Mouse (Mus musculus) limb, embryonic 11.5 days (tissue): ENCODE measurements around the gene Mrpl37. TPM values are rescaled to one million over a fixed set of nuclear protein-coding genes. Genes with fewer than 3 reads are reported as not detected.
"Not testable (repeated sequence)": the region's sequence is repeated elsewhere in the genome, so short reads cannot be mapped to it uniquely, and the experiment has no call there.

ENCODE experiments used
- ATAC-seq: fragments of 200-750 bp; cut with Nextera tagmentation; 2 replicates; pipeline ENCODE4 v1.8.0; 2017; ENCODE audit warnings: low read depth; ENCODE audit not compliant: insufficient number of reproducible peaks, low FRiP score, low TSS enrichment
- DNase-seq: peaks from one replicate; pipeline ENCODE4 v3.0.0-alpha.2; 2015; ENCODE audit warnings: low spot score
- H3K27ac ChIP-seq: fragments of 300-500 bp; sonication (generic); replicated peaks from 2 replicates; pipeline ENCODE4 v1.5.1; 2014; ENCODE audit warnings: low read depth, mild to moderate bottlenecking, low read length
- H3K27me3 ChIP-seq: fragments of 300-500 bp; sonication (generic); 2 replicates; pipeline ENCODE4 v1.6.1; 2014; ENCODE audit warnings: mild to moderate bottlenecking, low read length, mixed read lengths; ENCODE audit not compliant: control insufficient read depth, insufficient read depth
- H3K36me3 ChIP-seq: fragments of 300-500 bp; sonication (generic); 2 replicates; pipeline ENCODE4 v1.6.1; 2014; ENCODE audit warnings: mild to moderate bottlenecking, low read length, moderate library complexity, mixed read lengths; ENCODE audit not compliant: control insufficient read depth, insufficient read depth
- H3K4me1 ChIP-seq: fragments of 300-500 bp; sonication (generic); 2 replicates; pipeline ENCODE4 v1.6.1; 2014; ENCODE audit warnings: low read length, mixed read lengths; ENCODE audit not compliant: control insufficient read depth, insufficient read depth
- H3K4me2 ChIP-seq: fragments of 300-500 bp; sonication (generic); 2 replicates; pipeline ENCODE4 v1.6.1; 2014; ENCODE audit warnings: low read depth, mild to moderate bottlenecking, moderate library complexity; ENCODE audit not compliant: severe bottlenecking
- H3K4me3 ChIP-seq: fragments of 300-500 bp; sonication (generic); 2 replicates; pipeline ENCODE4 v1.5.1; 2014; ENCODE audit warnings: low read depth, low read length
- H3K9ac ChIP-seq: fragments of 300-500 bp; sonication (generic); 2 replicates; pipeline ENCODE4 v1.6.1; 2014; ENCODE audit warnings: mild to moderate bottlenecking, low read length
- H3K9me3 ChIP-seq: fragments of 300-500 bp; sonication (generic); 2 replicates; pipeline ENCODE4 v1.6.1; 2016; ENCODE audit warnings: low read length; ENCODE audit not compliant: control insufficient read depth
- WGBS: fragments of 180-500 bp; shearing (Covaris S2); extraction: QIAGEN DNeasy Blood & Tissue Kit; methylation state at CpG from one replicate; pipeline ENCODE4 v1.1.7; 2014; 5-methylcytosine and 5-hydroxymethylcytosine counted together
- polyA plus RNA-seq: library from polyadenylated mRNA; unstranded; fragments of >200 nt; fragmentation: Nextera tagmentation; extraction: Ambion mirVana; gene quantifications from 2 replicates; pipeline ENCODE4 v1.2.1, GENCODE M21; 2014

The Mrpl37 gene
- polyA plus RNA-seq: 131 and 133 TPM in 2 replicates

DNA sequence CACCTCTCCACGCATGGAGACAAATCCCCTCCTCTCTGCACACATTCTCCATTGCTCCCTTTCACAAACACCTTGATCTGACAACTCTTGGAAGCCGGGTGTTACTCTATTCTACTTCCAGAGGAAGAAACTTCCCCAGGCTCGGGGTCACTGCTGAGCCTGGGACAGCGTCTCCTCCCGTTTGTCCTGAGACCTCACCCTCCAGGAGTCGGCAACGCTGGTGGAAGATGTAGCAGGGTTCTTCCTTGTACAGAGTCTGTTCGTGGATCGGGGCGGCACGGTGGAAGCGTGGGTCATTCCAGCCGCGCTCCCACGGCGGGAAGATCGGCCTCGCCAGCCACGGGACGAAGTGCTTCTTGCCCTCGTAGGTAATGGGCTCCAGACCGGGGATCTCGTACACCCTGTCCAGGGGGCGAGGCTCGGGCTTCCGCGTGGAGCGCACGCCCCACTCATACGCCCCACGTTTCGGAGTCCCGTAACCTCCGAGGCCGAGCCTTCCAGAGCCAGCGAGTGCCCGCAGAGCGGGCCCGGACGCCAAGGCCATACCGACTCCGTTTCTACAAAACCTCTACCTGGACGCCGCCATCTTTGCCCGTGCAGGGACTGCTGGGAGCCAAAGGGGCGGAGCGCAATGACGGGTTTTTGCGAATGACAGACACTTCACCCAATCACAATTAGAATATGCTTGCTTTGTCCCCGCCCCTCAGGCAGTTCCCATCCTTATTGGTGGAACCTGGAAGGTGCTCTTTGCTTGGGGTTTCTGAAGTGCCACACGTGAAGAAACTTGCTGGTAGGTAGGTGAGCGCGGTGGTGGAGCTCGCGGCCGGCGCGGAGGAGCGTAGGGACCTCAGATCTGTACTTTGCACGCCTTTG, at the start of gene Mrpl37, which contains the start of gene Cyb5rl:
Gene Mrpl37 (minus strand): TSS at position 617 of the 873 bp plus-strand sequence.
Gene Cyb5rl (plus strand): TSS at position 737 of the 873 bp plus-strand sequence.
- Histone ChIP-seq H3K9me3 (no peaks in the 10 kb centered on the region), H3K27me3 (no peaks in the 10 kb centered on the region), H3K27ac (no peak within 1 kb of the TSS), H3K4me1 (no peaks in the 10 kb centered on the region; the same call in 1 of the 2 replicates), H3K4me3 (peak within 1 kb of the TSS; percentile 79), H3K4me2 (peak within 1 kb of the TSS; percentile 96), H3K36me3 (peaks cover 15% of the 10 kb centered on the region), H3K9ac (peak within 1 kb of the TSS; percentile 77)
- under 1% methylated on average over 60 of the region's 60 CpGs for WGBS
- DNase-seq: peak; percentile 96
- peak; percentile 99 for ATAC-seq

DNA sequence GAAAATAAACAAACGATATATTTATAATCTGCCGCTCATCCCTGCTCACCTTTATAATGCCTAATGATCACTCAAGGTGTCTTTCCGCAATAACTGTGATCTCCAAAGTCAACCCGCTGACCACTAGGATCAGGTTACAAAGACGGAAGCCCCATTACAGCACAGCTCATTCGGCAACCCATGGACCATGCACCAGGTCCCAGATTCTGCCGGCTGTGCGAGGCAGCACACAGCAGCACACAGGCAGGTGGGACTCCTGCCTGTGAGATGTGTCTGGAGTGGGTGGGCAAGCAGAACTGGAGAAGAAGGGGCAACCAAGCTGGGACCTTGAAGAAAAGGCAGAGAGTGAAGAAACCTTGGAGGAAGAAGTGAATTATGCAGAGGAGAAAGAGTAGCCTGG, 47.6 kb upstream of the Mrpl37 start:
- H3K9me3 ChIP-seq: no peaks in the 10 kb centered on the region
- no peak overlapping the region for H3K4me3 ChIP-seq
- DNase-seq: no peak
- 16% methylated on average over 8 of the region's 8 CpGs for WGBS
- H3K4me2 ChIP-seq: no peak overlapping the region
- peaks cover 9% of the 10 kb centered on the region for H3K4me1 ChIP-seq
- no peak overlapping the region for H3K9ac ChIP-seq
- H3K27me3 ChIP-seq: no peaks in the 10 kb centered on the region
- ATAC-seq: no peak
- no peak overlapping the region for H3K27ac ChIP-seq
- no peaks in the 10 kb centered on the region for H3K36me3 ChIP-seq

DNA sequence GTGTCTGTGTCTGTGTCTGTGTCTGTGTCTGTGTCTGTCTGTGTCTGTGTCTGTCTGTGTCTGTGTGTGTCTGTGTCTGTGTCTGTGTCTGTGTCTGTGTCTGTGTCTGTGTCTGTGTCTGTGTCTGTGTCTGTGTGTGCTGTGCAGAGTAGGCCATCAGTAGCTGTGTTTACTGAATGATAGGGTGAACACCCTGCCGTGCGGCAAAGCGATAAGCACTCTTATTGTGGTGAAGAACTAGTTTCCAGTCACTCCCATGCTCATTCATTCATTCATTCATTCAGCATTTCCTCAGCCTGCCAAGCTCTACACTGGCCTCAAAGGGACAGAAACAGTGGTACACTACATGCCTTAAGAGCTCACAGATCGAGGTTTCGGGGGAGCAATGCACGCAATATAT, 42.5 kb upstream of the Mrpl37 start:
- 95% methylated on average over 6 of the region's 6 CpGs for WGBS
- not testable (repeated sequence) for H3K27ac ChIP-seq, ATAC-seq, H3K27me3 ChIP-seq, H3K9ac ChIP-seq, H3K4me3 ChIP-seq, H3K4me2 ChIP-seq, DNase-seq, H3K9me3 ChIP-seq, H3K36me3 ChIP-seq
- H3K4me1 ChIP-seq: peaks cover 14% of the 10 kb centered on the region

DNA sequence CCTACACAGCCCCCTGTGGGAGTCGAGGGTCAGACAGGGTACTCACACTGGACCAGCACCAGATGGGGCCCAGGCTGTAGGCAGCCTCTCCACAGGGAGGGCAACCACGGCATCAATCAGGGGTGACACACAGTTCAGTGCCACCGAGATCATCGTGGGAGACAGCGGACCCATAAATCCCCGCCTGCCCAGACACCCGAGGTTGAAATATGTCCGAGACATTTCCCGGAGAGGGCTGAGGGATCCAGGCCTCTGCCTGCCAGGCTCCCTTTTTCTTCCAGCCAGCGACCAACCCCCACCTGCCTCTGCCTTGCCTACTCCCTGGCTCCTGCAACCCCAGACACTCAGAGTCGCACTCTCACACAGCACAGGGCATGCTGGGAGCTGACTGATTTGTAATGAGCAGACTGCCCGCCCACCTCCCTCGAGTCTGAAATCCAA, 41.6 kb upstream of the Mrpl37 start:
- peaks cover 11% of the 10 kb centered on the region for H3K4me1 ChIP-seq
- H3K9ac ChIP-seq: no peak overlapping the region; the same call in 1 of the 2 replicates
- DNase-seq (peak; percentile 60), ATAC-seq (0 out of 2 replicates have a peak, but pooled peaks have one; percentile 18)
- no peaks in the 10 kb centered on the region for H3K27me3 ChIP-seq
- H3K4me3 ChIP-seq: no peak overlapping the region
- no peaks in the 10 kb centered on the region for H3K9me3 ChIP-seq
- peak overlapping the region; percentile 62 for H3K27ac ChIP-seq
- H3K36me3 ChIP-seq: no peaks in the 10 kb centered on the region
- 25% methylated on average over 13 of the region's 13 CpGs for WGBS
- peak overlapping the region; percentile 20 for H3K4me2 ChIP-seq

DNA sequence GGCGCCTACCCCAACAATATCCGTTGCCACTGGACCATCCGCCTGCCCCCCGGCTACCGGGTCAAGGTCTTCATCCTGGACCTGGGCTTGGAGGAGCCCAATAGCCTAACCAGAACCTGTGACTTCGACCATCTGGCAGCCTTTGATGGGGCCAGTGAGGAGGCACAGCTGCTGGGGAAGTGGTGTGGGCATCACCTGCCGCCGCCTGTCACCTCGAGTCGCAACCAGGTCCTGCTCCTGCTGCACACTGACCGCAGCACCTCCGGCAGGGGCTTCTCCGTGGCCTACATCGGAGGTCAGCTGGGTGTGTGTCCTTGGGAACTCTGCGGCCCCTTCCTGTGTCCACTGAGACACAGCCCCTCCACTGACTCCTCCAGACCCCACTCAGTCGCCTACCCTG, 40.1 kb upstream of the Mrpl37 start:
- ATAC-seq: no peak
- no peak overlapping the region for H3K4me2 ChIP-seq
- no peaks in the 10 kb centered on the region for H3K27me3 ChIP-seq
- no peak overlapping the region for H3K9ac ChIP-seq
- DNase-seq: no peak
- no peak overlapping the region for H3K4me3 ChIP-seq
- H3K36me3 ChIP-seq: no peaks in the 10 kb centered on the region
- peaks cover 13% of the 10 kb centered on the region for H3K4me1 ChIP-seq
- 91% methylated on average over 16 of the region's 16 CpGs for WGBS
- H3K9me3 ChIP-seq: no peaks in the 10 kb centered on the region
- H3K27ac ChIP-seq: no peak overlapping the region

DNA sequence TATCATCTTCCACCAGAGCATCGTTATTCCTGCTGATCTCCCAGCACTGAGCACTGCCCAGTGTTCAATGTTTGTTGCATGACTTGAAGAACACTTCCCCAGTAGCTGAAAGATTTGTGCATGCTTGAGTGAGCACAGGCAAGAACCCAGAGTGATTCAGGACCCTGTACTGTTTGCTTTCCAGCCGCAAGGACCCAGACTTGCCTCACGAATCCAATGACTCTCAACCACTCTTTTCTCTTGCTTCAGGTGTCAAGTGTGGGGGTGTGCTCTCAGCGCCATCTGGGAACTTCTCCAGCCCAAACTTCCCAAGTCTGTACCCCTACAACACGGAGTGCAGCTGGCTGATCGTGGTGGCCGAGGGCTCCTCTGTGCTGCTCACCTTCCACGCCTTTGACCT, 35.6 kb upstream of the Mrpl37 start:
- Histone ChIP-seq H3K36me3 (no peaks in the 10 kb centered on the region), H3K9me3 (no peaks in the 10 kb centered on the region), H3K4me1 (peaks cover 9% of the 10 kb centered on the region; the same call in 1 of the 2 replicates), H3K27ac (no peak overlapping the region), H3K9ac (no peak overlapping the region; the same call in 1 of the 2 replicates), H3K4me2 (no peak overlapping the region), H3K4me3 (no peak overlapping the region), H3K27me3 (no peaks in the 10 kb centered on the region)
- ATAC-seq (no peak), DNase-seq (no peak)
- WGBS: 82% methylated on average over 8 of the region's 8 CpGs

DNA sequence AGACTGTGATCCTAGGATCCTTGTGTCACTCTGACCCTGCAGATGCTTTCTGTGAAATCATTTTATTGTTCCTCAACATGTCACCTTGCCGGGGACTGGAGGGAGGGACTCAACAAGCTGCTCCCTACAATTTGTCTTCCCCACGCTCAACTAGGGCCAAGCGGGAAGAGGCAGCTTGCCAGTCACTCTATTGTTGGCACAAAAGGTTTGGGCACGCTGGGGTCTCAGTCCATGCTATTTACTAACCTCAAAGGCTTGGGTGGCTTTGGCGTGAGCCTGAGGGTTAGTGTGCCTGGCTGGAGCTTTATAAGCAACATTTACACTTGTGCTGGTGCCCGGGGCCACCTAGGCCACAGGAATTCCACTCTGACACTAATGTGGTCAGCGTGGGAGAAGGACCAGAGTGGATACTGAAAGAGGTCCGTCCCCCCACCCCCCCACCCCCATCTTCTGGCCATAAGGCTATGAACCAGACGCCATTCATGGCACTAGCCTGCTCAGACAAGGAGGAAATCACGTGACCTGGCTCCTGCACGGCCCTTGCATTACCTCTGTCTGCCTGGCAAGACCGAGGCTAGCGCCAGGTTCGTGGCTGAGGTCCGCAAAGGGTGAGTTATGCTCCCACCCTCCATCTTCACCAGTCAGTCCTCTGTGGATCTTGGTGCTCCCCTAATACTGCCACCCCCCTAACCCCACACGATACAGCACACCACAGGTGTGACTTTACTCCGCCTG, 32.3 kb upstream of the Mrpl37 start:
- Histone ChIP-seq H3K36me3 (no peaks in the 10 kb centered on the region), H3K4me3 (no peak overlapping the region), H3K27me3 (no peaks in the 10 kb centered on the region), H3K4me1 (peaks cover 26% of the 10 kb centered on the region), H3K27ac (no peak overlapping the region), H3K9me3 (no peaks in the 10 kb centered on the region), H3K4me2 (no peak overlapping the region), H3K9ac (no peak overlapping the region)
- DNase-seq (no peak), ATAC-seq (no peak)
- 68% methylated on average over 17 of the region's 17 CpGs for WGBS

DNA sequence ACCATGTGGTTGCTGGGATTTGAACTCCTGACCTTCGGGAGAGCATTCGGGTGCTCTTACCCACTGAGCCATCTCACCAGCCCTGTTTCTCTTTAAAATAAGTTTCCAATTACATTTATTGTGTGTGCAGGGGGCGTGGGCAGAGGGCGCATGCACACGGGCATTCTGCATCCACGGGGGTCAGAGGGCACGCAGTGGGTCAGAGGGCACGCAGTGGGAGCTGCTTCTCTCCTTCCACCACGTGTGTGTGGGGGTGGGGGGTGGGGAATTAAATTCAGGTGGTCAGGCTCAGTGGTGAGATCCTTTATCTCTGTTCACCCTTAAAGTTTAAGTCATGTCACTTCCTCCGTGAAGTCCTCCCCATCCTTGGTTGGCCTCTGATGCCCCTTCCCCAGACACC, 31.7 kb upstream of the Mrpl37 start:
- Histone ChIP-seq H3K4me1 (peaks cover 26% of the 10 kb centered on the region), H3K27ac (no peak overlapping the region), H3K9ac (no peak overlapping the region), H3K9me3 (no peaks in the 10 kb centered on the region), H3K27me3 (no peaks in the 10 kb centered on the region), H3K4me2 (no peak overlapping the region), H3K4me3 (no peak overlapping the region), H3K36me3 (no peaks in the 10 kb centered on the region)
- 53% methylated on average over 10 of the region's 10 CpGs for whole genome bisulfite sequencing
- DNase-seq (no peak), ATAC-seq (no peak)
